Mouse (Mus musculus) ES-E14 (cell line): ENCODE measurements around the gene Nrsn2.

Source experiments
- CHD2 ChIP-seq: IDR thresholded peaks from 2 replicates; pipeline ENCODE4 v1.6.1; 2014; ENCODE audit warnings: mild to moderate bottlenecking, low read depth, low read length, inconsistent platforms
- ZC3H11A ChIP-seq: IDR thresholded peaks from 2 replicates; pipeline ENCODE4 v1.6.1; 2012; ENCODE audit warnings: low read depth, mild to moderate bottlenecking, inconsistent platforms, low read length, borderline replicate concordance

DNA sequence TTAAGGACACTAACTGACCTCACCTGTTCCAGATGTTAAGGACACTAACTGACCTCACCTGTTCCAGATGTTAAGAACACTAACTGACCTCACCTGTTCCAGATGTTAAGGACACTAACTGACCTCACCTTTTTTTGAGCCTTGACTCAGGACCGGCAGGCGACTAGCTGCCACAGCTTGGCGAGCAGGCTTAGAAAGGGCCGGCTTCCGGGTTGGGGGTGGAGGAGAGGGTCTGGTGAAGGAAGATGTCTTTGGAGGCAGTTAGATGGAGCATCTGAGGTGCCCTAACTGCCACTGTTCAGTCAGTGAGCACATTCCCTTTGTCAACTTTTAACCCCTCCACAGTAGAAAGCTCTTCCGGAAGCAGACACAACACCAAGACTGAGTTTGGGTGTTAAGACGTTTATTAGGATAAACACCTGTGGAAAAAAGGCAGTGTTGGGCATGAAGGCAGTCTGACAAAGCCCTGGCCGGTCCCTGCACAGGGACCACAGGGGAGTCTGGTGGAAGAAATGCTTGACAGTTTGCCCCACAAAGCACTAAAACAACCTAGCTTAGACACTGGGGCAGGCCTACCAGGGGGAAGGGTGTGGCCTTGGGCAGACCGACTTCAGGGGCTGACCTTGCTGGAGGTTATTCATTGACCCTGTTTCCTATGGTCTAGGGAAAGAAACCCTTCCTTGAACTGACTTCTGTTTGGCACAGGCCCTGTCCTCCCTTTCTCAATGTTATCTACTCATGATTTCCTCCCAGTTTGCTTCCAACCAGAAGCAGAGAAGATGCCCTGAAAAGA is 17.0 kb upstream of the Nrsn2 start:
- TF ChIP-seq CHD2 (no peak), ZC3H11A (no peak)
